Mouse (Mus musculus): ENCODE results near the gene Mthfd1l.
"Not testable (repeated sequence)": the region's sequence is repeated elsewhere in the genome, so short reads cannot be mapped to it uniquely, and the experiment has no call there.

Gene Mthfd1l

GRCm38 (mm10) chr10:4160242-4160785, 187.4 kb downstream of the Mthfd1l start:
- DNase-seq, result no peak

- no peak for DNase-seq
Observed at GRCm38 (mm10) chr10:4162049-4162448, 189.1 kb downstream of the Mthfd1l start.

- DNase-seq, result no peak
Observed at GRCm38 (mm10) chr10:4162976-4163375, 190.1 kb downstream of the Mthfd1l start.

- DNase-seq, result no peak
Observed at GRCm38 (mm10) chr10:4164681-4165080, 191.8 kb downstream of the Mthfd1l start.

- no peak for DNase-seq
Observed at GRCm38 (mm10) chr10:4168222-4168798, 195.4 kb downstream of the Mthfd1l start.

- no peak for DNase-seq
Observed at GRCm38 (mm10) chr10:4174229-4174628, 201.3 kb downstream of the Mthfd1l start.

DNA sequence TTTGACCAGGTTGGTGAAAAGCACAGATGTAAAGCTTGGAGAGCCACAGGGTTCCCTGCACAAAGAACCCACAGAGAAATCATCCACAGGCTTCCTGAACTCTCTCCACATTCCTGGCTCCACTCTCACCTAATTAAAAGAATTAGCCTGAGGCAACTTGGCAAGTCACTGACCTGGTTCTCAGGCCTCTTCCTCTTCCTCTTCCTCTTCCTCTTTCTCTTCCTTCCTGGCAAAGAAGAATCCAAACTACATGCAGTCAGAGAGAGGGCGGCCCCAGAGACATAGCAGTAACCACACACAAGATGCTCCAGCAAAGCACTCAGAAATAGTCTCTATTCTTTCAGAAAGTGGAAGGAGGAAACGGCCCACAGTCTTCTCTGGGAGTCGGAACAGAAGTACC, 201.8 kb downstream of the Mthfd1l start:
- no peak for DNase-seq

DNA sequence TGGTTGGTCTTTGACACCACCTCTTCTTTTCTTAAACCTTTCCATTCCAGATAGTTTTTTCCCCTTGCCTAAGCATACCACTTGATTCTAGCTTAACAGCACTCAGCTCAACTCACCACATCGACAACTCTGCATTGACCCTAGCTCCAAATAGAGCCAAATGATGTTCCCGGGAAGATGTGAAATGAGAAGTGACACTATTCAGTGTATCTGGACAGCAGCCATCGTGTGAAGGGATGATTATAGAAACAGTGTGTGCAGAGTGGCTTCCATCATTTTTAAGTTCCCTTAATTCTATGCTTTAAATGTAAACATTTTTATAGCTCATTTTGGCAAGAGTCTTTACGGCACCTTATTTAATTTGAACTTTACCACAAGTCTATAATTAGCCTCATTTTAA, 204.4 kb downstream of the Mthfd1l start:
- no peak for DNase-seq

GRCm38 (mm10) chr10:4179049-4179790, 206.3 kb downstream of the Mthfd1l start:
- no peak for DNase-seq

GRCm38 (mm10) chr10:4181953-4182352, 209.0 kb downstream of the Mthfd1l start:
- no peak for DNase-seq

- DNase-seq, result no peak
Observed at GRCm38 (mm10) chr10:4182406-4182805, 209.5 kb downstream of the Mthfd1l start.

DNA sequence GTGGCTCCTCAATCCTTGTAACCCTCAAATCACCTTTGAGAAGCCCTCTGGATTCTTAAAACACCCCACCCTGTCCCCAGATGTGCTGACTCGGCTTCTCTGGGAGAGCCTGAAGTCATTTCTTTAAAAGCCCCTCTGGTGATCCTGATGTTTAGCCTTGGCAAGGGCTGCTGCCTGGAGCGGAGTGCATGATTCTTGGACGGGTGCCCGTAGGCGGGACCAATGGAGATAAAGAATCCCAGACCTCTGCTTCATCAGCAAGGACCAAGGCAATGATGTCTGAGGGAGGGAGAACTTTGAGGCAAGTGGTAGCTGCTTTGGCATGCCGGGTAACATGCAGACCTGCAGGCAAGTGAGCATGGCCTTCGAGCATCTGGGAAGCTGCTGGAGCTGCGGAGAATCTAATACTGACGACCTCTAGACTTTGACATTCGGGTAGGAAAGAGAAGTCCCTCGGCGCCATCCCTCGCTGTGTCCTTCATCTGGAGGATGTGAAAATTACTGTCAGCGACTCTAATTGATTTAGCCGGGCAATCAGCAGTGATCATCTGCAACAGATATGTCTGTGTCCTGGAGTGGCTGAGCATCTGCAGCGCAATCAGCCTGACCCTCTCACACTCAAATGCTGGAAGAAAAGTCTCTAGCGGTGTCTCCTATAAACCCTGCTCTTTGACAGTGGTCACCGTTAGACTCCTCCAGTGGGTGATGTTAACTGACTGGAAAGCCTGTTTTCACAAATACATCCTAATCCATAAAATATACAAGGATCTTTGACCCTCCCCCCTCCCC, 215.9 kb downstream of the Mthfd1l start:
- DNase-seq, result peak in 1 of 2 experiments; percentile 12

GRCm38 (mm10) chr10:4189422-4189821, 216.5 kb downstream of the Mthfd1l start:
- DNase-seq, result no peak

GRCm38 (mm10) chr10:4198978-4199377, 226.1 kb downstream of the Mthfd1l start:
- DNase-seq, result no peak

- DNase-seq, result no peak
Observed at GRCm38 (mm10) chr10:4199926-4200325, 227.0 kb downstream of the Mthfd1l start.

DNA sequence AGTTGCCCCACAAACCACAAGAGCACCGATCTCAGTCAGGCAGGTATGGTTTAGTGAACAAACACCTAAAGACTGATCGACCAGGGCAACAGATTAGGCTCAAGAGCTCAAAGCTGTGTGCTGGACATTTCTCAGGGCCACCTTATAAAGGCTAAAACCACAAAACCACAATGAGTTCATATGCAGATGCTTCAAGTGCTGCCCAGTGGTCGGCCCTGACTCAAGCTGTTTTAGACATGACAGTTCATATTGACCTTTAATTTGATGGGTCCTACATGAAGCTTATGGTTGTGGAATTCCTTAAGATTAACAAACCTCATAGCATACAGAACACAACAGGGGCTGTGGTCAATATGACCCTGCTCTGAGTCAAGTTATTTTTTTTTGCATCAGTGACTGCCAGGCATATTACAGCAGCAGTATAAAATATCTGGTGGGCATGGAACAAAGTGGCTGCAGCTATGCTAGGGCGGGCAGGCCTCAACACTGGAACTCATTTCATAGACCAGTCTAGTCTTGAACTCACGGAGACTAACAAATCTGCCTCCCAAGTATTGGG, 227.7 kb downstream of the Mthfd1l start:
- DNase-seq, result no peak

DNA sequence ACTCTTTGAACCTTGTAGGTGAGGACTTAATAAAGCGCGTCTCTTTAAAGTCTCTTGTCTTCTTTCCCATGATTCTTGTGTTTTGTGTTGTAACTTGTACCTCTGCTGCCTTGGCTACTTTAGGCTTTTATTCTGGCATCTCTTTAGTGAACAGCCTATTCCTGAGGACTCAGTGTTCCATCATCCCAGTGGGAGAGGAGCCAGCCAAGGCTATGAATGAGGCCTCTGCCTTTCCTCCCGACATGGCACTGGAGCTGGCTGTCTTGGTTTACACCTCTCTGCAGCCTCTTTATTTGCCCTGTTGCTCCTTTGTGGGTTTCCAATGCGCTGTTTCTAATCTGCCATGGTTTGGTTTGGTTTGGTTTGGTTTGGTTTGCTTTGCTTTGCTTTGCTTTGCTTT, 228.2 kb downstream of the Mthfd1l start:
- no peak for DNase-seq

DNA sequence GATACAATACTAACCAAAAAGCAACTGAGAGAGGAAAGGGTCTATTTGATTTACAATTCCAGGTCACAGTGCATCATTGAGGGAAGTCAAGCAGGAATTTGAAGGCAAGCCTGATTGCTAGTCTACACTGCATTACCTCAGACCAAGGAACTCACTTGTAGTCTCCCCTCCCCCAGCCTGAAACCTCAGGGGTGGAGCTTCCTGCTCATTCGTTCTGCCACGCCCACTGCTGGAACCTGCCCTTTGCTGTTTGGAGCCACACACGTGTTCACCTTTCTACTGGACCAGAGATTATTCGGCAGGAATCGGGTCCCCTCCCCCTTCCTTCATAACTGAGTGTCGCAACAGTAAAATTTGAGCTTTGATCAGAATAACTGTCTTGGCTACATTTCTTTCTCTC, 230.7 kb downstream of the Mthfd1l start:
- not testable (repeated sequence) for DNase-seq

DNA sequence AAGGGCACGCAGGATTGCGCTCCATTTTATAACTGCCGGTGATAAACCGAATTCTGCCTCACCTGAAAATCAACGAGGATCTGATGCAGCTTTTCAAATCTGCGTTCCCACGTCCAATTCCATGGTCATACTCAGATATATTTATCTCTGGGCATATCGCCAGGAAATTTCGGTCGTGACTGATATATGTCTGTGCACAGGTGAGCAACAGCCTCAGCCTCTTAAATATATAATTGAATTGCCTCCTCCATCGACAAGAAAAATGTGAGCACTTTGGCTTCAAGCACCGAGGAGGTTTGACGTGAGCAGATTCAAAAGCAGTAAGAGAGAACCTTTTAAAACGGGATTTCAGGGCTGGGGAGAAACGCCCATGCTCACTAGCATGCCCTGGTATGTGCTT, 236.1 kb downstream of the Mthfd1l start:
- no peak for DNase-seq

DNA sequence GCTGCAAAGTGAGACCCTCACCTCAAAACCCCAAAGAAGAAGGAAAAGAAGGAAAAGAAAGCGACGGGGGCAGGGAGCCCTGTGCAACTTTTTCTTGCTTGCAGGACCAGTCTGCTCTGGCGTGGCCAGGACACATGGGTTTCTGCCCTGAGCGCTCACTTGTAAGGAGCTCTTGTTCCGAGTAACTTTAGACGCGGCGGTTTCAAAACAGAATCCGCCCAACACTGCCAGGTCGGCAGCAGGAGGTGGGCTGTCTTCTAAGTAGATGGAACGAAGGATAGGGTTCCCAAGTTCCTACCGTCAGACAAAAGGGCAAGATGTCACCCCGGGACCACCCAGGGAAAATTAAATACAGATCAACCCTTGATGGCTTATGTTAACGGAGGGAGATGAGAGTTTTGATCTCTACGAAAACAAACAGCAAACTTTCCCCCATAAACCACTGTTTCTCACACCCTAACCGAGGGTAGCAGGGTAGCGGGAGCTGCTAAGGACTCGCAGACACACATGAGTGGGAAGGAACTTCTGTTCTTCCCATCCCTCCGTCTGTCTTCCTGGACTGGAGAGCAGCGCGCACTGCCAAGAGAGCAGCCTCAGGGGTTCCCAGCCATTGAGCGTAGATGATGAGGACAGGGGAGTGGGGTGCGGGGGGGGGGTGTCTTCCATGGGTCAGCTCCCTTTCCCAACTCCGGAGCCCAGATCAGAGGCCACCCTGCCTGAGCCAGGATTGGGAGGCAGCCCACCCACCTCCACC, 237.6 kb downstream of the Mthfd1l start:
- no peak for DNase-seq

GRCm38 (mm10) chr10:4211067-4211447, 238.1 kb downstream of the Mthfd1l start:
- DNase-seq, result no peak
